Mouse (Mus musculus): ENCODE data around the gene Gucy2d.

GRCm38 (mm10) chr7:98523813-98524361 is 83.7 kb downstream of the Gucy2d start:
- TF ChIP-seq CTCF (IDR thresholded peaks at IDR 0.05; ENCODE audit: borderline replicate concordance, extremely low read depth, insufficient read depth, insufficient read length) (no peak), POLR2A (IDR thresholded peaks at IDR 0.05; ENCODE audit: borderline replicate concordance, extremely low read depth, insufficient read depth, insufficient read length, poor library complexity, severe bottlenecking) (no peak)

All from brain, embryonic 14.5 days (tissue).